Mouse (Mus musculus): ENCODE measurements around the gene Megf8.

The Megf8 gene

GRCm38 (mm10) chr7:25380392-25381283 is 63.7 kb downstream of the Megf8 start:
- CTCF ChIA-PET, result interaction anchor here (0.9 kb wide), 1 partner anchor 22 kb away, joined by 3 read pairs; no protein-coding TSS in a partner anchor

GRCm38 (mm10) chr7:25381284-25381680 is 64.3 kb downstream of the Megf8 start:
- CTCF ChIA-PET, result interaction anchor here (0.6 kb wide), 1 partner anchor 102 kb away, joined by 6 read pairs; no protein-coding TSS in a partner anchor

- CTCF ChIA-PET, result interaction anchor here (0.7 kb wide), 1 partner anchor 26 kb away, joined by 3 read pairs; no protein-coding TSS in a partner anchor
These were observed 65.6 kb downstream of the Megf8 start for GRCm38 (mm10) chr7:25382541-25382940.

- CTCF ChIA-PET, result no interaction called here
These were observed 66.4 kb downstream of the Megf8 start for GRCm38 (mm10) chr7:25383385-25383784.

- CTCF ChIA-PET, result no interaction called here
These were observed 66.9 kb downstream of the Megf8 start for GRCm38 (mm10) chr7:25383891-25384290.

GRCm38 (mm10) chr7:25384318-25384717 is 67.4 kb downstream of the Megf8 start:
- CTCF ChIA-PET, result no interaction called here

GRCm38 (mm10) chr7:25384818-25385217 is 67.9 kb downstream of the Megf8 start:
- CTCF ChIA-PET, result no interaction called here

GRCm38 (mm10) chr7:25385259-25385658 is 68.3 kb downstream of the Megf8 start:
- CTCF ChIA-PET, result no interaction called here

- CTCF ChIA-PET, result interaction anchor here (0.6 kb wide), 1 partner anchor 108 kb away, joined by 3 read pairs; no protein-coding TSS in a partner anchor
These were observed 69.0 kb downstream of the Megf8 start for GRCm38 (mm10) chr7:25385850-25386555.

- CTCF ChIA-PET, result no interaction called here
These were observed 71.0 kb downstream of the Megf8 start for GRCm38 (mm10) chr7:25387811-25388440.

GRCm38 (mm10) chr7:25388916-25389315 is 72.0 kb downstream of the Megf8 start:
- CTCF ChIA-PET, result no interaction called here

- CTCF ChIA-PET, result no interaction called here
These were observed 73.2 kb downstream of the Megf8 start for GRCm38 (mm10) chr7:25390054-25390770.

- CTCF ChIA-PET, result no interaction called here
These were observed 74.0 kb downstream of the Megf8 start for GRCm38 (mm10) chr7:25390986-25391385.

GRCm38 (mm10) chr7:25391856-25392453 is 75.0 kb downstream of the Megf8 start:
- CTCF ChIA-PET, result no interaction called here

- CTCF ChIA-PET, result no interaction called here
These were observed 75.9 kb downstream of the Megf8 start for GRCm38 (mm10) chr7:25392851-25393250.

- CTCF ChIA-PET, result interaction anchor here (0.5 to 0.6 kb wide), 2 partner anchors 11 to 31 kb away, joined by 3 to 5 read pairs; no protein-coding TSS in a partner anchor
These were observed 76.7 kb downstream of the Megf8 start for GRCm38 (mm10) chr7:25393451-25394210.

- CTCF ChIA-PET, result interaction anchor here (0.6 kb wide), 1 partner anchor 492 kb away, joined by 6 read pairs; no protein-coding TSS in a partner anchor
These were observed 77.8 kb downstream of the Megf8 start for GRCm38 (mm10) chr7:25394754-25395153.

- CTCF ChIA-PET, result interaction anchor here (0.6 to 0.7 kb wide), 3 partner anchors 194 to 493 kb away, joined by 4 to 16 read pairs (median 6); no protein-coding TSS in a partner anchor
These were observed 78.2 kb downstream of the Megf8 start for GRCm38 (mm10) chr7:25395186-25395557.

- CTCF ChIA-PET, result interaction anchor here (0.6 to 0.7 kb wide), 2 partner anchors 194 to 288 kb away, joined by 4 to 16 read pairs; no protein-coding TSS in a partner anchor
These were observed 78.9 kb downstream of the Megf8 start for GRCm38 (mm10) chr7:25395558-25396521.

Measured in spleen, embryonic (tissue).